Mouse (Mus musculus) limb, embryonic 12.5 days (tissue): ENCODE data around the gene Sardh. TPM values are rescaled to one million over a fixed set of nuclear protein-coding genes. Genes with fewer than 3 reads are reported as not detected.

ENCODE experiments used
- ATAC-seq: fragments of 200-750 bp; cut with Nextera tagmentation; 2 replicates; pipeline ENCODE4 v1.8.0; 2017; ENCODE audit warnings: low read depth, moderate TSS enrichment; ENCODE audit not compliant: insufficient number of reproducible peaks, insufficient read depth, low FRiP score, low TSS enrichment
- H3K27ac ChIP-seq: fragments of 300-500 bp; sonication (generic); 2 replicates; pipeline ENCODE4 v1.5.1; 2016; ENCODE audit warnings: mild to moderate bottlenecking, moderate library complexity
- H3K27me3 ChIP-seq: fragments of 300-500 bp; sonication (generic); 2 replicates; pipeline ENCODE4 v1.6.1; 2016; ENCODE audit warnings: mild to moderate bottlenecking, moderate library complexity
- H3K36me3 ChIP-seq: fragments of 300-500 bp; sonication (generic); 2 replicates; pipeline ENCODE4 v1.6.1; 2016; ENCODE audit warnings: mild to moderate bottlenecking, moderate library complexity
- H3K4me1 ChIP-seq: fragments of 300-500 bp; sonication (generic); replicated peaks from 2 replicates; pipeline ENCODE4 v1.6.1; 2016
- H3K4me2 ChIP-seq: fragments of 300-500 bp; sonication (generic); 2 replicates; pipeline ENCODE4 v1.6.1; 2016; ENCODE audit warnings: mild to moderate bottlenecking, moderate library complexity
- H3K4me3 ChIP-seq: fragments of 300-500 bp; sonication (generic); replicated peaks from 2 replicates; pipeline ENCODE4 v1.5.1; 2016; ENCODE audit warnings: mild to moderate bottlenecking
- H3K9ac ChIP-seq: fragments of 300-500 bp; sonication (generic); replicated peaks from 2 replicates; pipeline ENCODE4 v1.6.1; 2016; ENCODE audit warnings: mild to moderate bottlenecking, moderate library complexity
- H3K9me3 ChIP-seq: fragments of 300-500 bp; sonication (generic); 2 replicates; pipeline ENCODE4 v1.6.1; 2016; ENCODE audit warnings: mild to moderate bottlenecking, moderate library complexity
- WGBS: fragments of 180-500 bp; shearing (Covaris S2); methylation state at CpG from one replicate; pipeline ENCODE4 v1.1.7; 2016; 5-methylcytosine and 5-hydroxymethylcytosine counted together
- polyA plus RNA-seq: library from polyadenylated mRNA; unstranded; fragments of >200 nt; fragmentation: Nextera tagmentation; extraction: Ambion mirVana; gene quantifications from 2 replicates; pipeline ENCODE4 v1.2.1, GENCODE M21; 2016

Gene Sardh
- polyA plus RNA-seq, 1 experiment from 2014 or later, result 6.0 TPM

DNA sequence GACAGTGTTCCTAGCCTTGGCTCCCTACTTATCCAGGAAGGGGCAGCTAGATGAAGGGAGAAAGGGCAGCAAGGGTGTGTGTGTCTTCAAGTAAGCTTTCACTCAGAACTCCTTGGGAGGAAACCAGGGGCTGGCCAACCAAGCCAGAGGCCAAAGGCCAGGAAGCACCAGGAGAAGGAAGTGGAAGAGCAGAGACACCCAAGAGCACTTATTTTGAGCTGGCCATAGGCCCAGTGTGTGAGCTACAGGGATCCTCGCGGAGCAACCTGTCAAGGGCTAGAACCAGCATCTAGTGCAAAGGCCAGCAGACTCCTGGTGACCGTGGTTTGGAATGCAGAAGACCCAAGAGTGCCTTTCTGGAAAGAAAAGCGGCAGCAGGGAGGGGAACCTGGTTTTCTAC is 14.8 kb upstream of the Sardh start:
- Histone ChIP-seq H3K36me3 (peaks cover 51% of the 10 kb centered on the region), H3K9ac (no peak overlapping the region), H3K9me3 (no peaks in the 10 kb centered on the region), H3K4me1 (no peaks in the 10 kb centered on the region), H3K4me3 (no peak overlapping the region), H3K27me3 (no peaks in the 10 kb centered on the region), H3K27ac (no peak overlapping the region), H3K4me2 (no peak overlapping the region)
- 94% methylated on average over 4 of the region's 4 CpGs for WGBS
- no peak for ATAC-seq

DNA sequence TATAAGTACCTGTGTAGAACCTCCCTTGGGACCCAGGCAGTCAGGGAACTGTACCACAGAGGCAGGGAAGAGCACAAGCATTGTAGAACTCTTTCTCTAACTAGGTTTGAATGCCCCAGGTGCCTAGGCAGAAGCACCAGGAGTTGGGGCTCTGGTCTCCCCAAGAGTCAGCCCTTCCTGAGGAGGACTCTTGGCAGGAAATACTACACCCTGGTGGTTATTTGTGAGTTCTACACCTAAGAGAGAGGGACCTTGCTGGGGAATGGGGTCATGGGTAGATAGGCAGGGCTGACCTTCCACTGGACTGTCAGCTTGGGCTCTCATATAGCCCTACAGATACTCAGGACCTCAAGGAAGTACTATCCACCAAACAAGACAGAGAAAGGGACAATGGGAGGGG is 3.3 kb upstream of the Sardh start:
- H3K27ac ChIP-seq, result no peak overlapping the region
- no peak overlapping the region for H3K4me3 ChIP-seq
- H3K4me1 ChIP-seq, result peaks cover 13% of the 10 kb centered on the region
- H3K9ac ChIP-seq, result no peak overlapping the region
- no peak overlapping the region for H3K4me2 ChIP-seq
- ATAC-seq, result no peak
- no peaks in the 10 kb centered on the region for H3K36me3 ChIP-seq
- no peaks in the 10 kb centered on the region for H3K9me3 ChIP-seq
- no peaks in the 10 kb centered on the region for H3K27me3 ChIP-seq

DNA sequence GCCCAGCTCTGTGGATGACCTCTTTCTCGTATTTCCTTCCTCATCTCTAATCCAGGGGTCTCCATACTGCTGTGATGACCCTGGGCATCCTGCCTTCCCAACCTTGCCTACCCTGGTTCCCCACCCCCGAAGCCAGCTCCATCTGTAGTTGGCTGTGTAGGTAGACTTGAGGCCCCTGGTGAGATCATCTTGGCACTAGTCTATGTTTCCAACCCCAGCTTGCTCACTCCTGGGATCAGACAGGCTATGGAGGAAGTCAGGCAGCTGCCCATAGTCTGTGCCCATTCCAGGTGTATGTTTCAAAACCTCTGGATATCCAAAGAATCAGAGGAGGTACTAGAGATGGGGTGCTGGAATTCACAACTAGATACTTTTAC is 662 bp downstream of the Sardh start:
- 47% methylated on average over 2 of the region's 2 CpGs for WGBS
- Histone ChIP-seq H3K27ac (peak overlapping the region; percentile 50; the same call in 1 of the 2 replicates), H3K27me3 (no peaks in the 10 kb centered on the region), H3K9me3 (no peaks in the 10 kb centered on the region), H3K4me3 (no peak overlapping the region), H3K4me1 (peaks cover 13% of the 10 kb centered on the region), H3K9ac (no peak overlapping the region), H3K36me3 (no peaks in the 10 kb centered on the region), H3K4me2 (peak overlapping the region; percentile 21; the same call in 1 of the 2 replicates)
- peak; percentile 19; the same call in 1 of the 2 replicates for ATAC-seq

DNA sequence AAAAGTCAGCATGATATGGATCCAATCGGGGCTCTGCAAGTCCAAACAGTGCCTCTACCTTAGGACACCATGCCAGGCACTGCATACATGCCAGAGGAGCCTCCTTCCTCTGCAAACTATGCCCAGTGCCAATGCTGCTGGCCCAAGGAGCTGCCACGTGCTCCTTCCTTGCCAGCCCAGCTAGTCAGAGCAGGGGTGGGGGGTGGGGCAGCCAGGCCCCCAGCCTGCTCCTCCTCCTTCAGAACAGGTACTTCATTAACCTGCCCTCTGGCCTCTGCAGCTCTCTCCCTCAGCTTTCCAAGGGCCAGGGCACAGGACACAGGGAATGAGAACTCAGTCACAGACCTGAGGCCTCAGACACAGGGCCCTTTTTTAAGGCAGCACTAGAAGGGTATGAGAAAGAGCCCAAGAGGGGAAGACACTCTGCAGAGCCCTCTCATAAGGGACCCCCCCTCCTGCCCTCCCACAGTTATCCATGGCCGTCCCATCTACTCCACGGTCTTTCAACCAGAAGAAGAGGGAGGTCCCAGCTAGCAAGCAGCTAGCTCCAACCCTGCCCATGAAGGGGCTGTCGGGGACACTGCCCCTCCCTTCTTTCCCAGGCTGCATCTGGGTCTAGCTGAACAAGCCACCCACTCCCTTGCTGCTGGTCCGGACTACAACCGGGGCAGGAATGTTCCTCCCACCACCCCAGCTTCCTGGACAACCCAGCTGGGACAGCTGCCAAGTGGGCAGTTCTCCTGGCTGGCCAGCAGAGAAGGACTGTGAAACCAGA is 1.2 kb downstream of the Sardh start:
- ATAC-seq, result peak; percentile 61
- WGBS, result 41% methylated on average over 7 of the region's 7 CpGs
- peak overlapping the region; percentile 21 for H3K4me2 ChIP-seq
- no peaks in the 10 kb centered on the region for H3K9me3 ChIP-seq
- peaks cover 13% of the 10 kb centered on the region for H3K4me1 ChIP-seq
- H3K9ac ChIP-seq, result no peak overlapping the region
- 0 out of 2 replicates have a peak overlapping the region, but pooled peaks have one; percentile 50 for H3K27ac ChIP-seq
- no peak overlapping the region for H3K4me3 ChIP-seq
- no peaks in the 10 kb centered on the region for H3K27me3 ChIP-seq
- H3K36me3 ChIP-seq, result no peaks in the 10 kb centered on the region

DNA sequence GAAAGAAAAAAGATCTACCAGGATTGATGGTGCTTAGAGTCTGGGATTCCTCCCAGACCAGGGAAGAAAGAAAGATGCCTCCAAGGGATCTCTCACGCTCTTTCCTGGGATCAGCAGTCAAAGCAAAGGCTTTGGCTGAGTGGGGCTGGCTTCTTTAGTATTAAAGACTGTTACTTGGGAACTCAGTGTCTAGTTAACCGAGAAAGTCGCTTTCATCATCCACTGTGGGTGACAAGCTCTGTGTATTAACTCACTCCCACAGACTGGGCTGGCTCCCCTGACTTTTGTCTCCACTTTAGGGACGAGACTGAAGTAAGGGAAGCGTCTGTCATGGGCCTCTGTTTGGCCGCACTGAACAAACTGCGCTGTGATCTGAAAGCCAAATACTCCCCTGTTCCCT is 2.2 kb downstream of the Sardh start:
- Histone ChIP-seq H3K9me3 (no peaks in the 10 kb centered on the region), H3K36me3 (no peaks in the 10 kb centered on the region), H3K27me3 (no peaks in the 10 kb centered on the region), H3K27ac (no peak overlapping the region), H3K9ac (no peak overlapping the region), H3K4me3 (no peak overlapping the region), H3K4me2 (no peak overlapping the region), H3K4me1 (peaks cover 13% of the 10 kb centered on the region)
- no peak for ATAC-seq
- WGBS, result 63% methylated on average over 7 of the region's 7 CpGs

DNA sequence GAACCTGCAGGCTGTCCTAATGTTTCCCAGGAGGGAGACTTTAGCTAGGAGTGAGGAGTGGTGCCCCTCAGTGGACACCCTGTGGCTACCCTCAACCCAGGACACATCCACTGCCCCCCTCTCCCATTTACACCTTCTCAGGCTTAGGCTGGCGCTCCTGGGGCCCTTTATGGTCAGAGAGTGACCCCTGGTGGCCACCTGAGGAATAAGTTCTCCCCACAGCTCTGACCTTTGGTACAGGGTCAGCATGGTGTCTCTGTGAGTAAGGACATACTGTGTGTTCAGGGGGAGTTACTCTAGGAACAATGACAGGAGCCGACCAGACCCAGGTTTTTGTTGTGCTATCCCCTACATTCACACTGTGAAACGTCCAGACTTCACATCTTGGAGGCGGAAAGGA is 10.8 kb downstream of the Sardh start:
- no peaks in the 10 kb centered on the region for H3K36me3 ChIP-seq
- no peak overlapping the region for H3K27ac ChIP-seq
- H3K9me3 ChIP-seq, result no peaks in the 10 kb centered on the region
- WGBS, result 32% methylated on average over 4 of the region's 4 CpGs
- no peak overlapping the region for H3K9ac ChIP-seq
- H3K4me2 ChIP-seq, result no peak overlapping the region
- H3K4me1 ChIP-seq, result peaks cover 3% of the 10 kb centered on the region
- peaks cover 5% of the 10 kb centered on the region; the same call in 1 of the 2 replicates for H3K27me3 ChIP-seq
- H3K4me3 ChIP-seq, result no peak overlapping the region
- ATAC-seq, result 0 out of 2 replicates have a peak, but pooled peaks have one; percentile 8

DNA sequence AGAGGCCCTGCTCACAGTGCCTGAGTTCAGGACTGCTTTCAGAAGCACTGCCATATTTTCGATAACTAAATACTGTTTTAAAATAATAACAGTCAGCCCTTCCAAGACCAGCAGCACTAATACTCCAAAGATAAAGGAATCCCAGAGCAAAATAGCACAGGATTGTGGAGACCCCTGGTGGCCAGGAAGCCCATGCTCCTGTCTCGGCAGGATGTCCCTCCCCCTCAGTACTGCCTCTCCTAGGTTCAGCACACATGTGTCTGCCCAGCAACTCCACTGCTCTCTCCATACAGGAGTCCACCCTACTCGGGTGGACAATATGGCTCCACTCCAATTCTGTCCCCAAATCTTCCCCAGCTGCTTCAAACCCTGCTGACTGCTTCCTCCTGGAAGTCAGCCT is 12.4 kb downstream of the Sardh start:
- no peak overlapping the region for H3K27ac ChIP-seq
- ATAC-seq, result 0 out of 2 replicates have a peak, but pooled peaks have one; percentile 49
- H3K9me3 ChIP-seq, result no peaks in the 10 kb centered on the region
- H3K9ac ChIP-seq, result no peak overlapping the region
- no peaks in the 10 kb centered on the region for H3K36me3 ChIP-seq
- no peak overlapping the region for H3K4me2 ChIP-seq
- peaks cover 5% of the 10 kb centered on the region; the same call in 1 of the 2 replicates for H3K27me3 ChIP-seq
- H3K4me1 ChIP-seq, result peaks cover 7% of the 10 kb centered on the region
- 15% methylated on average over 3 of the region's 3 CpGs for WGBS
- H3K4me3 ChIP-seq, result no peak overlapping the region

DNA sequence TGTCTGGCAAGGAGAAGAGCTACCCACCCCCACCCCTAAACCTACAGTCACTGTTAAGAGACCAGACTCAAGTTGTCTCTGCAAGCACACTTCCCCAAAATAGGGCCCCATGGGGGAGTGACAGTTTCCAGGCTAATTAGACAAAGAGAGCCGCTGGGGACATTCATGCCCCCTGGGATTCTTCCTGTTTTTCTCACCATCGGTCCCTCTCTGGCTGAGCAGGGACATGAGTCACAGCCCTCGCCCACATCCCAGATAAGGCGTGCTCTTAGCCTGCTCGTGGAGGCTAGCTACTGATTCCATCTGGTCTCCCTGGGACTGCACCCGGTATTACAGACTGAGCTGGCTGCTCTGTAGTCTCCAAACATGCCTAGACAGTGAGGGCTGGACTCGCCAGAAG is 15.8 kb downstream of the Sardh start:
- 21% methylated on average over 7 of the region's 7 CpGs for WGBS
- H3K9ac ChIP-seq, result no peak overlapping the region
- H3K27ac ChIP-seq, result no peak overlapping the region
- H3K4me2 ChIP-seq, result no peak overlapping the region
- H3K36me3 ChIP-seq, result no peaks in the 10 kb centered on the region
- H3K4me1 ChIP-seq, result peaks cover 7% of the 10 kb centered on the region
- H3K4me3 ChIP-seq, result no peak overlapping the region
- no peak for ATAC-seq
- peaks cover 5% of the 10 kb centered on the region; the same call in 1 of the 2 replicates for H3K27me3 ChIP-seq
- H3K9me3 ChIP-seq, result no peaks in the 10 kb centered on the region

DNA sequence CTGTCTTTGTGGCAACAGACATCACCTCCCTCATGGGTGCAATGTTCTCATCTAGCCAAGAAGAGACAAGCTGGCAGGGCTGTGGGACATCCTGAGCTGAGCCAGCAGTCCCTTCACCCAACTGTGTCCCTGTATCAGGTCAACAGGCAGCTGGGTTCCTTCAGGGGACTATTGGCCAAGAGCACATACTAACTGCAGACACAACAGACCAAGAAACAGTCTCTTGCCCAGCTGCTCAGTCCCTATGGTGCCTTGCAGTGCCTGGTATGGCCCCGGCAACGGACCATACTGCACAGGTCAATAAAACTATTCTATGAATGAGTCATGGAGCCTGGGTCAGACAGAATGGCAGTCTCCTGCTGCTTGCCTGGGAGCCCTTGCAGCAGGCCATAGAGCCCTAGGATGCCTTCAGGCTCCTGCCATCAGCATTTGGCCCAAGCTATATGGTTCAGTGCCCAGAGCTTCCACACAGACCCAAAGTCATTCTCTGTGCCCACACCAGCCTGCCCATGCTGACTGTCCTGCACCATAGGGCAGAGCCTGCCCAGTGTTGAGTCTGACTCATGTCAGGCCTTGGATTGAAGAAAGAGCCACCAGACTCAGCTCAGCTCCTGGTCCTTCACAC is 18.5 kb downstream of the Sardh start:
- H3K27me3 ChIP-seq, result no peaks in the 10 kb centered on the region
- peaks cover 23% of the 10 kb centered on the region for H3K4me1 ChIP-seq
- no peak overlapping the region for H3K4me2 ChIP-seq
- no peaks in the 10 kb centered on the region for H3K36me3 ChIP-seq
- H3K9me3 ChIP-seq, result no peaks in the 10 kb centered on the region
- H3K27ac ChIP-seq, result 0 out of 2 replicates have a peak overlapping the region, but pooled peaks have one; percentile 12
- no peak overlapping the region for H3K4me3 ChIP-seq
- no peak overlapping the region for H3K9ac ChIP-seq
- WGBS, result 77% methylated on average over 2 of the region's 2 CpGs
- ATAC-seq, result no peak

DNA sequence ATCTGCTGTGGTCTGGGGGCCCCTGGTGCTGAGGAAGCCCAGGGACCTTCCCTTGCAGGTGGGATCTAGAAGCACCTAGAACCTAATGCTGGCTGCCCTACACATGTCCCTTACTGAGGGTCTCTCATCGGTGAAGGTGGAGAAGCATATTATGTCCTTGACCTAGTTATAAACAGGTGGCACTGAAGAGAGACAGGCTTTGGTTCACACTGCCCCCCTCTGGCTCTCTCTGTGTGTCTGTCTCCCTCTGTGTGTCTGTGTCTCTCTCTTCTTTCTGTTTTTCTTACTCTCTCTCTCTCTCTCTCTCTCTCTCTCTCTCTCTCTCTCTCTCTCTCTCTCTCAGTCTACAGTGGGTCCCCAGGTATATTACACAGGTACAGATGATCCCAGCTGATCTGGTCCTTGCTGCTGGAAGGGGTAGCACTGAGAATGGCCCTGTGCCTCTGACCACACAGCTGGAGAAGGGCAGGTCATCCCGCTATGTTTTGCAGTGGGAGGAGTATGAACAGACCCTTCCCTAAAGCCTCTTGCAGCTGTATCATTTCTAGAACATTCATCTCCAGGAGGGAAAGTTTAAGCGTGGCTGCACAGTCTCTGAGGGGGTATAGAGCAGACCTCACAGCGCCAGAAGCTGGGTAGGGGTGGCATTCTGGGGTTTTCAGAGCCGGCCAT is 19.2 kb downstream of the Sardh start:
- ATAC-seq, result no peak
- WGBS, result 87% methylated on average over 5 of the region's 5 CpGs

DNA sequence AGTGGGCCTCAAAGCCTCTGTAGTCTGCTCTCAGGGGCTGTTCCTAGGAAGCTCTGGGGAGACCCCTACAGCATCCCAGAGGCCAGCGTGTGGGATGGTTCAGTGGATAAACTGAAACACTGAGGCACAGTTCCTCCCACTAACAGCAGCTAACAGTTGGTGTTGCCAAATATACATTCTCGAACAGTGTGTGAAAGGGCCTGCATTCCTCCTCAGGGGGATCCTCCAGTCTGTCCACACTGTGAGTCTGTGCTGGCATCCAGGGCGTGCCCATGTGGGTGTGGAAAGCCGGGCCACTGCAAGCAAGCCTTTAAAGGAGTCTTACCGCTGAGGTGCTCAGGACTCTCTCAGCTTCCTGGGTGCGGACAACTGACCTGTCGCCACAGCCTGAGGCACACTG is 21.6 kb downstream of the Sardh start:
- Histone ChIP-seq H3K4me2 (no peak overlapping the region), H3K9ac (0 out of 2 replicates have a peak overlapping the region, but pooled peaks have one; percentile 28), H3K4me1 (peaks cover 17% of the 10 kb centered on the region), H3K27me3 (no peaks in the 10 kb centered on the region; the same call in 1 of the 2 replicates), H3K4me3 (no peak overlapping the region), H3K36me3 (no peaks in the 10 kb centered on the region), H3K27ac (no peak overlapping the region), H3K9me3 (no peaks in the 10 kb centered on the region)
- 74% methylated on average over 7 of the region's 7 CpGs for WGBS
- no peak for ATAC-seq

More for the DNA sequence above, 19.2 kb downstream of the Sardh start:
- Histone ChIP-seq H3K9me3 (no peaks in the 10 kb centered on the region), H3K4me2 (no peak overlapping the region), H3K36me3 (no peaks in the 10 kb centered on the region), H3K4me3 (no peak overlapping the region), H3K27me3 (no peaks in the 10 kb centered on the region), H3K27ac (0 out of 2 replicates have a peak overlapping the region, but pooled peaks have one; percentile 12), H3K4me1 (peaks cover 24% of the 10 kb centered on the region), H3K9ac (no peak overlapping the region)
